Mouse (Mus musculus): Measurements from ENCODE around the gene Sergef.

Sergef gene

GRCm38 (mm10) chr7:46443163-46443562 lies 196.4 kb downstream of the Sergef start:
- no peak for DNase-seq

DNA sequence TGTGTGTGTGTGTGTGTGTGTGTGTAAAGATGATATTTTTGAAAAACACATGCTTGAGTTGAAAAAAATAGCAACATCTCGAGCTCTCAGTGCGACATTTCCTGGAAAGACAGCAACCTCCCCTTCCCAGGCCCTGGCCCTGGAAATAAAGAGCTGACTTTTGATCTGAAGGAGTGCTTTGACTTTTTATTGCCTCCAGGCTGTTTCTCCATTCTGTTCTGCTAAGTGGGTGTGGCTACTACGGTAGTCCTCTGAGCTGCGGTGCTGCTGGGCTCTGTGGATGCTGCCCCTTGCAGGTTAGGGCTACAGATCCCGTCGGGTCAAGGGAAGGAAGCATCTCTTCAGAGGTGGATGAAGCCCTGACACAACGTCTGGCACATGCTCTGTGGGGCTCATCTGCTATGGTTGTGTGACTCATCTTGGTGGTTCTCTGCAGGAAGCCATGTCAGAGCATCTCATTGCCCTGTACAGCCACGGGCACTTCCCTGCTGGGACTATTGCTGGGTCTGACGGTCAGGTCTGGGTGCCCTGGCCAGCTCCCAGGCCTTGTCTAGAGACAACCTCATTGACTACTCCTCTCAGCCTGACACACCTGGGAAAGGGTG lies 201.0 kb downstream of the Sergef start:
- DNase-seq = no peak

GRCm38 (mm10) chr7:46435833-46436232 lies 203.8 kb downstream of the Sergef start:
- DNase-seq = no peak

- no peak for DNase-seq
Measured at GRCm38 (mm10) chr7:46433874-46434273, 205.7 kb downstream of the Sergef start.

- no peak for DNase-seq
Measured at GRCm38 (mm10) chr7:46425012-46425411, 214.6 kb downstream of the Sergef start.

DNA sequence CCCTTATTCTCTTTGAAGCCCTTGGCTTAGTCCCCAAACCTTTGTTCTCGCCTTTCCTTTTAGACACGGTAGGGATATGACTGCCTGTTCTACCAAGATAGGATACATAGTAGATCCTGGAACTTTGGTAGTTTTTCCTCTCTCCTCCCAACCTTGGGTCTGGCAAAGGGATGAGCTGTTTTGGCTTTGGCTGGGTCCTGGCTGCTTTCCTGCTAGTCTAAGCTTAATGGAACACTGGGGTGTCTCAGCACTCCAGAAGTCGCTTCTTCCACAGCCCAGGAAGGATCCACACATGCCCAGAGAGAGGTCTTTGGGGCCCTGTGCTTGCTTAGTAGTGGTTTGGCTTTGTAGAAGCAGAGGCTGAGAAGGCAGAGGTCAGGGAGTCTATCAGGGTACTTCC lies 215.7 kb downstream of the Sergef start:
- DNase-seq = no peak

DNA sequence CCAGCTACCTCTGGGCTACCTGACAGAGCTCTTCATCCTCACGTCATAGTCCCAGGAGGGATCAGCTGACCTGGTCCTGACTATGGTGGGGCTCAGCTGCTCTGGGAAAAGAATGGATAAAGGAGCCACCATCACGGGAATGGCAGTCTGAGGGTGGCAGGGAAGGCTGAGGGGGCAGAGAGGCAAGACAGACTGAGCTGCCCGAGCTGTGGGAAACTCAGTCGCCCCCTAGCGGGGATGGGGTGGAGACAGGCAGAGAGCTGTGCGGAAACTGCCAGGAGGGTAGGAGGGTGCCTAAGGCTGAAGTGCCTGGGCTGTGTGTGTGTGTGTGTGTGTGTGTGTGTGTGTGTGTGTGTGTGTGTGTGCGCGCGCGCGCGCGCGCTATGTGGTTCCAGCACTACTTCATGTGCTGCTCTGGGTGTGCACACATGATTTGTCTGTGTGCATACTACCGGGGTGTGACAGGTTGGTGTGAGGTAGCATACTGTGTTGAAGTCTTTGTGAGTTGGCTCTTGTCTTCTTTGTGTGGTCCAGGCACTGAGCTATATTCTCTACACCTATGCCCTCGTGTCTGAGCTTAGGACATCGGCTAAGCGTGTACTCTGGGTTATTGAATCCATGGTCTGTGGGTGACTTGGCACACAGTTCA lies 216.7 kb downstream of the Sergef start:
- DNase-seq = peak; percentile 85

- no peak for DNase-seq
Measured at GRCm38 (mm10) chr7:46422052-46422763, 217.4 kb downstream of the Sergef start.

- peak; percentile 78 for DNase-seq
Measured at GRCm38 (mm10) chr7:46421535-46421934, 218.1 kb downstream of the Sergef start.

- peak; percentile 73 for DNase-seq
Measured at GRCm38 (mm10) chr7:46418102-46418622, 221.4 kb downstream of the Sergef start.

GRCm38 (mm10) chr7:46417467-46417866 lies 222.1 kb downstream of the Sergef start:
- DNase-seq = no peak

DNA sequence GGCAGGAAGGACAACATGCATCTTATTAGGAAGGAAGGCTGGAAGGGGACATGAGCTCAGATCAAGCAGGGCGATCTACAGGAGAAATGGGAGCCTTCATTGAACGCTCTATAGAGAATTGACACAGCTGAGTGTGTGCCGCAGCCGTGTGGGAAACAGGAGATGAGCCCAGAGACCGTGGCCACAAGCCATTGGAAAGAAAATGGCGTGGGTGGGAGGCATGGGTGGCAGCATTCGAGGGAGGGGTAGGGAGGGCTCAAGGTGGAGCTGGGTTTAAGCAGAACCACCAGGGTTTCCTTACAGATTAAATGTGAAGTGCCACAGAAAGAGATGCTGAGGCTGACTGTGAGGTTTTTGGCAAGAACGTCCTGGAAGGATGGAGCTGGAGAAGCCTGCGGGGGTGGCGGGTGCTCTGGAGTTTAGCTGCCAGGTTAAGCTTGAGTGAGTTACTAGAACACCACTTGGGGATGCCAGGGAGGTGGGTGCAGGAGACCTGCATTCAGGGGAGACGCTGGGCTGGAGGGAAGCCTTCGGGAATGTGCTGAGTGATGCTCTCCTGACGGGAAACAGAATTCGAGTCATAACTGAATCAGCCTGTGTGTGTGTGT lies 223.7 kb downstream of the Sergef start:
- DNase-seq = peak; percentile 77

GRCm38 (mm10) chr7:46413959-46414725 lies 225.5 kb downstream of the Sergef start:
- DNase-seq = no peak

DNA sequence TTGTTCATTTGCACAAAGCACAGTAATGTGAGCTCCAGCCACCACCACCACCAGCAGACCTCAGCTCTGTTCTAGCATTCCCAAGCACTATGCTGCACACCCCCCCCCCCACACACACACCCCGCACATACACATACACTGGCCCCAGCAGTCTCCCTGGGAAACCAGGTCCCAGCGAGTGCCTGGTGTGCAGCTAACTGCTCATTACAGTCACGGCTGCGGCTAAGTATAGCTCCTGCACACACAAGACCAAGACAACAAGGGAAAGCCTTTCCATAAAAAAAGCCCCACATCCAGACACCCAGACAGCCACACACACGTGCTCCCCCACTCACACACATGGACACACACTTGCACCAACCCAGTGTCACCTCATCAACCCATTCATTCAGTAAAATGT lies 226.8 kb downstream of the Sergef start:
- DNase-seq = no peak

DNA sequence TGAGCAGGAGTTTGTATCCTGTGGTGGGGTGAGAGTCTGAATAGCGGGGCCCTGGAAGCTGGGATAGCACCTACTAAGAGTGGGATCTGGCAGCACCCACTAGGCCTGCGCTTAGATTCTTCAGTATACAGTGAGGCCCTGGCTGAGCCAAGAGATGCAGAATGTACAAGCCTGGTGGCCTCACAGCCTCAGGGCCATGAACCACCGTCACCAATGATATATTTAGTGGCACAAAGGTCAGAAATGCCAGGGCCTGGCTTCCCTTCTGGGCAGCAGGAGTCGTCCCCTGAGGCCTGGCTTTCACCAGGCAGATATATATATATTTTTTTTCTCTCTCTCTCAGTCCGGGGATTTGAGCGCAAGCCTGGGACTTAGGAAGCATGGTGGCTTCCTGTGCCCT lies 228.9 kb downstream of the Sergef start:
- no peak for DNase-seq

- DNase-seq = no peak
Measured at GRCm38 (mm10) chr7:46409204-46409789, 230.3 kb downstream of the Sergef start.

DNA sequence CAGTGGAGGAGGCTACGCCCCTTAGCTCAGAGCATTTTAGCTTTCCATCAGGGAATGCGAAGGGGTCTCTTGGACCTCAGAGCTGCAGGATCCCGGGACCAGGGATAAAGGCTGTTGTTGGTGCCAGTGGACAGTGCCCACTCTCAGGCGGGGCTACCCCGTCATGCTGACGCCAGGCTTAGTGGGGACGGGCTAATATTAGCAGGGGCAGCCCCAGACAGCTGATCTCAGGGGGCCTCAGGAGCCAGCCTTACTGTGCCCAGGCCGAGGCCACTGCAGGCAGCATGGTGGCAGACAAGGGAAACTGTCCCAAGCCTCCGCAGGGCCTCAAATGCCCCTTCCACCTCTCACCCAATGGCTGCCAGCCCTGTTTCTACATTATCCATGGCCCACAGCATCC lies 231.0 kb downstream of the Sergef start:
- DNase-seq = no peak

- peak; percentile 54 for DNase-seq
Measured at GRCm38 (mm10) chr7:46404756-46405155, 234.9 kb downstream of the Sergef start.

GRCm38 (mm10) chr7:46403616-46404485 lies 235.8 kb downstream of the Sergef start:
- peak; percentile 61 for DNase-seq

- peak; percentile 62 for DNase-seq
Measured at GRCm38 (mm10) chr7:46401371-46402180, 238.0 kb downstream of the Sergef start.
